Mouse (Mus musculus): Measurements from ENCODE around the gene Tnk2. TPM values are rescaled to one million over a fixed set of nuclear protein-coding genes. Genes with fewer than 3 reads are reported as not detected.
"Not testable (repeated sequence)": the region's sequence is repeated elsewhere in the genome, so short reads cannot be mapped to it uniquely, and the experiment has no call there.

Tnk2 gene
- polyA plus RNA-seq, 1 experiment from 2014 or later = 12.5 TPM

GRCm38 (mm10) chr16:32638476-32638875, 5.2 kb upstream of the Tnk2 start:
- Histone ChIP-seq H3K9me3 (no peaks in the 10 kb centered on the region), H3K4me3 (no peak overlapping the region), H3K4me1 (no peaks in the 10 kb centered on the region; the same call in 1 of the 2 replicates), H3K9ac (no peak overlapping the region), H3K27ac (no peak overlapping the region), H3K27me3 (replicated peaks) (no peaks in the 10 kb centered on the region), H3K36me3 (no peaks in the 10 kb centered on the region), H3K4me2 (replicated peaks) (no peak overlapping the region)
- peak; percentile 48; the same call in 1 of the 2 replicates for ATAC-seq (ENCODE audit: low FRiP score, low read depth)
- WGBS = 11% methylated on average over 8 of the region's 8 CpGs

- H3K4me1 ChIP-seq = peaks cover 8% of the 10 kb centered on the region
- no peak overlapping the region for H3K4me3 ChIP-seq
- H3K9me3 ChIP-seq = no peaks in the 10 kb centered on the region
- H3K36me3 ChIP-seq = no peaks in the 10 kb centered on the region
- no peak overlapping the region for H3K27ac ChIP-seq
- H3K4me2 ChIP-seq (replicated peaks) = no peak overlapping the region
- WGBS = 84% methylated on average over 5 of the region's 5 CpGs
- no peak for ATAC-seq (ENCODE audit: low FRiP score, low read depth)
- no peak overlapping the region for H3K9ac ChIP-seq
- H3K27me3 ChIP-seq (replicated peaks) = no peaks in the 10 kb centered on the region
These were observed 3.6 kb upstream of the Tnk2 start for GRCm38 (mm10) chr16:32640096-32640495.

- WGBS = 75% methylated on average over 2 of the region's 2 CpGs
- H3K36me3 ChIP-seq; H3K4me3 ChIP-seq; H3K27me3 ChIP-seq (replicated peaks); H3K4me2 ChIP-seq (replicated peaks); ATAC-seq (ENCODE audit: low FRiP score, low read depth); H3K9me3 ChIP-seq; H3K27ac ChIP-seq; H3K9ac ChIP-seq: not testable (repeated sequence)
- peaks cover 14% of the 10 kb centered on the region for H3K4me1 ChIP-seq
These were observed 3.0 kb upstream of the Tnk2 start for GRCm38 (mm10) chr16:32640683-32641082.

GRCm38 (mm10) chr16:32641440-32642219, 2.0 kb upstream of the Tnk2 start:
- ATAC-seq (ENCODE audit: low FRiP score, low read depth) = no peak
- WGBS = 69% methylated on average over 18 of the region's 20 CpGs
- peaks cover 22% of the 10 kb centered on the region for H3K4me1 ChIP-seq
- H3K27me3 ChIP-seq (replicated peaks) = no peaks in the 10 kb centered on the region
- no peak overlapping the region for H3K4me2 ChIP-seq (replicated peaks)
- no peak overlapping the region for H3K4me3 ChIP-seq
- no peak overlapping the region for H3K9ac ChIP-seq
- H3K27ac ChIP-seq = no peak overlapping the region
- H3K9me3 ChIP-seq = no peaks in the 10 kb centered on the region
- H3K36me3 ChIP-seq = no peaks in the 10 kb centered on the region

GRCm38 (mm10) chr16:32642280-32642679, 1.4 kb upstream of the Tnk2 start:
- 53% methylated on average over 13 of the region's 13 CpGs for WGBS
- Histone ChIP-seq H3K9ac (no peak overlapping the region), H3K4me1 (peaks cover 22% of the 10 kb centered on the region), H3K27me3 (replicated peaks) (no peaks in the 10 kb centered on the region), H3K36me3 (no peaks in the 10 kb centered on the region), H3K9me3 (no peaks in the 10 kb centered on the region), H3K4me2 (replicated peaks) (no peak overlapping the region), H3K27ac (no peak overlapping the region), H3K4me3 (no peak overlapping the region)
- ATAC-seq (ENCODE audit: low FRiP score, low read depth) = no peak

- H3K4me3 ChIP-seq = peak overlapping the region; percentile 92
- peak overlapping the region; percentile 93 for H3K9ac ChIP-seq
- peak overlapping the region; percentile 92 for H3K4me2 ChIP-seq (replicated peaks)
- no peaks in the 10 kb centered on the region for H3K27me3 ChIP-seq (replicated peaks)
- WGBS = under 1% methylated on average over 65 of the region's 82 CpGs
- peak overlapping the region; percentile 66 for H3K27ac ChIP-seq
- H3K36me3 ChIP-seq = no peaks in the 10 kb centered on the region
- H3K9me3 ChIP-seq = no peaks in the 10 kb centered on the region
- ATAC-seq (ENCODE audit: low FRiP score, low read depth) = peak; percentile 74
- H3K4me1 ChIP-seq = peaks cover 22% of the 10 kb centered on the region
These were observed 561 bp downstream of the Tnk2 start for GRCm38 (mm10) chr16:32644069-32644800.

GRCm38 (mm10) chr16:32644801-32645170, 1.1 kb downstream of the Tnk2 start:
- peak overlapping the region; percentile 93 for H3K9ac ChIP-seq
- WGBS = 17% methylated on average over 12 of the region's 12 CpGs
- H3K36me3 ChIP-seq = no peaks in the 10 kb centered on the region
- peaks cover 22% of the 10 kb centered on the region for H3K4me1 ChIP-seq
- no peak; the same call in 1 of the 2 replicates for ATAC-seq (ENCODE audit: low FRiP score, low read depth)
- H3K4me2 ChIP-seq (replicated peaks) = peak overlapping the region; percentile 92
- H3K9me3 ChIP-seq = no peaks in the 10 kb centered on the region
- H3K27ac ChIP-seq = 0 out of 2 replicates have a peak overlapping the region, but pooled peaks have one; percentile 66
- H3K4me3 ChIP-seq = peak overlapping the region; percentile 92
- no peaks in the 10 kb centered on the region for H3K27me3 ChIP-seq (replicated peaks)

- H3K4me3 ChIP-seq = peak overlapping the region; percentile 92; the same call in 1 of the 2 replicates
- peaks cover 22% of the 10 kb centered on the region for H3K4me1 ChIP-seq
- H3K4me2 ChIP-seq (replicated peaks) = peak overlapping the region; percentile 92
- no peak overlapping the region for H3K27ac ChIP-seq
- H3K27me3 ChIP-seq (replicated peaks) = no peaks in the 10 kb centered on the region
- WGBS = 23% methylated on average over 14 of the region's 14 CpGs
- peak; percentile 41; the same call in 1 of the 2 replicates for ATAC-seq (ENCODE audit: low FRiP score, low read depth)
- no peaks in the 10 kb centered on the region for H3K36me3 ChIP-seq
- H3K9ac ChIP-seq = peak overlapping the region; percentile 93; the same call in 1 of the 2 replicates
- no peaks in the 10 kb centered on the region for H3K9me3 ChIP-seq
These were observed 1.8 kb downstream of the Tnk2 start for GRCm38 (mm10) chr16:32645361-32645914.

- no peaks in the 10 kb centered on the region for H3K36me3 ChIP-seq
- H3K27ac ChIP-seq = no peak overlapping the region
- H3K9me3 ChIP-seq = no peaks in the 10 kb centered on the region
- H3K9ac ChIP-seq = 0 out of 2 replicates have a peak overlapping the region, but pooled peaks have one; percentile 13
- peak overlapping the region; percentile 92 for H3K4me2 ChIP-seq (replicated peaks)
- no peaks in the 10 kb centered on the region for H3K27me3 ChIP-seq (replicated peaks)
- H3K4me1 ChIP-seq = peaks cover 22% of the 10 kb centered on the region
- WGBS = 88% methylated on average over 9 of the region's 9 CpGs
- no peak for ATAC-seq (ENCODE audit: low FRiP score, low read depth)
- no peak overlapping the region for H3K4me3 ChIP-seq
These were observed 2.3 kb downstream of the Tnk2 start for GRCm38 (mm10) chr16:32646014-32646413.

- no peak overlapping the region for H3K27ac ChIP-seq
- no peaks in the 10 kb centered on the region for H3K9me3 ChIP-seq
- no peak overlapping the region for H3K4me2 ChIP-seq (replicated peaks)
- no peaks in the 10 kb centered on the region for H3K27me3 ChIP-seq (replicated peaks)
- no peaks in the 10 kb centered on the region for H3K36me3 ChIP-seq
- H3K4me3 ChIP-seq = no peak overlapping the region
- no peak for ATAC-seq (ENCODE audit: low FRiP score, low read depth)
- peaks cover 22% of the 10 kb centered on the region for H3K4me1 ChIP-seq
- H3K9ac ChIP-seq = no peak overlapping the region
These were observed 4.0 kb downstream of the Tnk2 start for GRCm38 (mm10) chr16:32647712-32648111.

- Histone ChIP-seq H3K27ac (no peak overlapping the region), H3K9me3 (no peaks in the 10 kb centered on the region), H3K27me3 (replicated peaks) (no peaks in the 10 kb centered on the region), H3K4me2 (replicated peaks) (no peak overlapping the region), H3K4me3 (no peak overlapping the region), H3K36me3 (no peaks in the 10 kb centered on the region), H3K9ac (no peak overlapping the region), H3K4me1 (peaks cover 10% of the 10 kb centered on the region)
- ATAC-seq (ENCODE audit: low FRiP score, low read depth) = no peak
These were observed 6.8 kb downstream of the Tnk2 start for GRCm38 (mm10) chr16:32650461-32650860.

- H3K4me1 ChIP-seq = peaks cover 4% of the 10 kb centered on the region
- ATAC-seq (ENCODE audit: low FRiP score, low read depth) = no peak
- H3K9ac ChIP-seq = no peak overlapping the region
- no peaks in the 10 kb centered on the region for H3K9me3 ChIP-seq
- H3K4me3 ChIP-seq = no peak overlapping the region
- H3K27ac ChIP-seq = no peak overlapping the region
- 88% methylated on average over 5 of the region's 5 CpGs for WGBS
- H3K4me2 ChIP-seq (replicated peaks) = no peak overlapping the region
- H3K27me3 ChIP-seq (replicated peaks) = no peaks in the 10 kb centered on the region
- no peaks in the 10 kb centered on the region for H3K36me3 ChIP-seq
These were observed 7.4 kb downstream of the Tnk2 start for GRCm38 (mm10) chr16:32650974-32651618.
